Mouse (Mus musculus) embryonic stem cell, embryonic (primary cell): Measurements from ENCODE around the gene Gbp7.
"Not testable (repeated sequence)": the region's sequence is repeated elsewhere in the genome, so short reads cannot be mapped to it uniquely, and the experiment has no call there.

ENCODE experiments used
- CTCF ChIA-PET, 4 experiments: fragments of 300-600 bp in 2 of 4; fragments of 350-600 bp in 2 of 4; sonication (Branson Sonifier 250); formaldehyde crosslinking; loops; one replicate each; lab custom pipeline; 2022; ENCODE audit warnings: inconsistent platforms in 2 of 4; lab: Charles Lee
- POLR2A ChIA-PET, 4 experiments: fragments of 300-600 bp in 2 of 4; fragments of 350-600 bp in 2 of 4; sonication (Branson Sonifier 250); formaldehyde crosslinking; loops; one replicate each; lab custom pipeline; 2022; ENCODE audit warnings: antibody characterized with exemption in 4 of 4, inconsistent platforms in 1 of 4; lab: Charles Lee

Gbp7 gene

DNA sequence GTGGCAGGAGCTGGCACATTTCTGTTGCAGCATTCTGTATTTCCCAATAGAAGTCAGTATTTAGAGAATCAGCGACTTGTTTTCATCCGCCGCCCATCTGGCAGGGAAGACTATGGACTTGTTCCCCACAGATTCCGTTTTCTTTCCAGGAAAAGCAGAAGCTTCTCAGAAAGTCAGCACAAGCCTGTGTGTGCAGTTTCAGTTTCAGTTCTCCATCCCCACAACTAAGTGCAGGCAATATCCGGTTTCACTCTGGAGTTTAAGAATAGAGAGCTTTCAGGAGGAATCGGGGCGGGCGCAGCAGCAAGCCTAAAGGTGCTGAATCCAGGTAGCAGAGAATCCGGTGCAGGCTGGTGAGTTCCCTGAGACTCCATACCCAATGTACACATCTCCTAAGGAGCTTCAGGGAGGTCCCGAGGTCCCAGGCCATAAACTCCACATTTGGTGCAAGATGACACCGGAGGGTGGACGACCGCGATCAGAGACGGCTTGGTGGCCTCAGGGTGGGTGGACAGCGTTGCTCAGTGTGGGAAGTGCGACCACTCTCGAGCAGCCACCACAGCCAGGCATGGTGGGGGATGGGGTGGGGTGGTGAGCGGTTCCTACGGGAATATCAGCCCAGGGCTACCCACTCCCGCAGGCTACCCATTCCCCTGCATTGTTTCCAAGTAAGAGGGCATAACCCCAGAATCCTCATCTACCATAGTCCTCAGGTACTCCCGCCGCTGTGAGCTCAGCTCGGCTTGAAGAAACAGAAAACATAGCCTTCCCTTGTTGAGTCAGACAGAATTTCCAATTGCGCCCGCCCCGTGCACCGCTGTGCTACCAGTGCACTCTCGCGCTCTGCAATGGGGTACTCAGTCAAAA is at the start of gene Gbp7:
TSS of gene Gbp7 (plus strand) at position 256 of the 867 bp plus-strand sequence.
- POLR2A ChIA-PET: interaction anchor here in 3 of 4 experiments (0.6 to 1.1 kb wide), 3 partner anchors 158 to 235 kb away, joined by 3 to 4 read pairs (median 3); partner anchors contain the start of gene Gtf2b (in 1 of the 3)
- CTCF ChIA-PET: interaction anchor here in 3 of 4 experiments (0.6 to 1.7 kb wide), 4 partner anchors 30 to 247 kb away, joined by 3 to 5 read pairs (median 4); no protein-coding TSS in a partner anchor

DNA sequence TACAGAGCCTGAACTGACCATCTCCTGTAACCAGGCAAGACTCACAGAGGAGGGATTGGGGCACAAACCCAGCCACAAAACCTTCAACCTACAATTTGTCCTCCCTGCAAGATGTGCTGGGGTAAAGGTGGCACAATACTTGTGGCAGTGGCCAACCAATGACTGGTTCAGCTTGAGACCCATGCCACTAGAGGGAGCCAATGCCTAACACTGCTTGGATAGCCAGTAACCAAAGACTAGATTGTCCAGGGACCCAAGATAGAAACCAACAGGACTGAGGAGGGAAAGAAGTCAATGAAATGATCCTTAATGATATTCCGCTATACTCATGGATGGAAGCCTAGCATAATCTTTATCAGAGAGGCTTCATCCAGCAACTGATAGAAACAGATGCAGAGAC is 39.7 kb upstream of the Gbp7 start:
- ChIA-PET CTCF (interaction anchor here (0.5 to 2.2 kb wide), 17 partner anchors 15 to 1817 kb away, joined by 3 to 12 read pairs (median 4); no protein-coding TSS in a partner anchor), POLR2A (interaction anchor here in 1 of 4 experiments (0.7 kb wide), 1 partner anchor 63 kb away, joined by 4 read pairs; no protein-coding TSS in a partner anchor)

DNA sequence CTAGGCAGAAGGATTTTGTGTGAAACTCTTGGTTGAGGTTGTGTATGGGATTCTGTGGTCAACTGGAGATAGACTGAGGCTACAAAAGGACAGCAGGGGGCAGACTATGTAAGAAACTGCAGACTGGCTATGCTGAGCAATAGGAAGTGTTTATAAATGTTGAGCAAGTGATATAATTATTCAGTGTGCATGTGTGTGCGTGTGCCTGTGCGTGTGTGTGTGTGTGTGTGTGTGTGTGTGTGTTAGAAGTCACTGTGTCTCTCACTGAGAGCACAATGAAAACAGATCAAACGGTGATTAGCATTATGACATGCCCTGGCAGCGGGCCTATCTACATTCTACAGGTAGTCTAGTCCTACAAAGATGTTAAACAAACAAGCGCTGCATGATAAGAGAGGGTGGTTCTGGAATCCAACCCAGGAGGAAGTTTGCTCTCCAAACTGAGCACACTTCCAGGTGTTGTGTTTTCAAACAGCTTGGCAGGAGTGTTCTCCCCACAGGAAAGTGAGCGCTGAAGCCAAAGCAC is 36.5 kb upstream of the Gbp7 start, which contains the start of gene Gbp5:
TSS of gene Gbp5 (plus strand) at position 443 of the 526 bp plus-strand sequence.
- ChIA-PET POLR2A (interaction anchor here in 2 of 4 experiments (0.6 to 1.0 kb wide), 6 partner anchors 11 to 671 kb away, joined by 3 to 8 read pairs (median 4); no protein-coding TSS in a partner anchor), CTCF (interaction anchor here (0.6 to 1.9 kb wide), 10 partner anchors 15 to 628 kb away, joined by 3 to 6 read pairs (median 4); no protein-coding TSS in a partner anchor)

DNA sequence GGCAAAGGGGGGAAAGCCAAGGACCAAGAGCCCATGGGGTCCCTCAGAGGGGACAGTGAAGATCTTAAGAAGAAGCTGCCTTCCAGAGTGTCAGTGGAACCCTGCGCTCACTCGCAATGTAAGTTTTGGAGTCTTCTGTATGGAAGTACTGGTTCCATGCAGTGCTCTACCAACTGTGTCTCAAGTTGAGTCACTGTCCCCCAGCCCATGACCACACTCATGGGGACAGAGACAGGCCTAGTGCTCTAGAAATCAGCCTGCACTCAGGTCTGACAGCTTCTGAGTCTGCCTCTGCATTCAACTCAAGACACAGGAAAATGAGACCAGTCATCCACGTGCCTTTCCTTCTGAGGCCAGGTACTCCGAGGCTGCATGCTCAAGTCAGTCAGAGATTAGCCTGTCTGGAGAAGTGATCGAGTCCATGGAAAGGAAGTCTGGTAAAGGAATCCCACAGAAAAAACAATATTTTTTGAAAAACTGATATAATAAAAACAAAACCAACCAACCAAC is 34.9 kb upstream of the Gbp7 start:
- ChIA-PET CTCF (interaction anchor here in 2 of 4 experiments (0.5 to 1.9 kb wide), 6 partner anchors 11 to 214 kb away, joined by 3 to 6 read pairs (median 4); no protein-coding TSS in a partner anchor), POLR2A (interaction anchor here in 1 of 4 experiments (0.5 kb wide), 1 partner anchor 205 kb away, joined by 3 read pairs; no protein-coding TSS in a partner anchor)

DNA sequence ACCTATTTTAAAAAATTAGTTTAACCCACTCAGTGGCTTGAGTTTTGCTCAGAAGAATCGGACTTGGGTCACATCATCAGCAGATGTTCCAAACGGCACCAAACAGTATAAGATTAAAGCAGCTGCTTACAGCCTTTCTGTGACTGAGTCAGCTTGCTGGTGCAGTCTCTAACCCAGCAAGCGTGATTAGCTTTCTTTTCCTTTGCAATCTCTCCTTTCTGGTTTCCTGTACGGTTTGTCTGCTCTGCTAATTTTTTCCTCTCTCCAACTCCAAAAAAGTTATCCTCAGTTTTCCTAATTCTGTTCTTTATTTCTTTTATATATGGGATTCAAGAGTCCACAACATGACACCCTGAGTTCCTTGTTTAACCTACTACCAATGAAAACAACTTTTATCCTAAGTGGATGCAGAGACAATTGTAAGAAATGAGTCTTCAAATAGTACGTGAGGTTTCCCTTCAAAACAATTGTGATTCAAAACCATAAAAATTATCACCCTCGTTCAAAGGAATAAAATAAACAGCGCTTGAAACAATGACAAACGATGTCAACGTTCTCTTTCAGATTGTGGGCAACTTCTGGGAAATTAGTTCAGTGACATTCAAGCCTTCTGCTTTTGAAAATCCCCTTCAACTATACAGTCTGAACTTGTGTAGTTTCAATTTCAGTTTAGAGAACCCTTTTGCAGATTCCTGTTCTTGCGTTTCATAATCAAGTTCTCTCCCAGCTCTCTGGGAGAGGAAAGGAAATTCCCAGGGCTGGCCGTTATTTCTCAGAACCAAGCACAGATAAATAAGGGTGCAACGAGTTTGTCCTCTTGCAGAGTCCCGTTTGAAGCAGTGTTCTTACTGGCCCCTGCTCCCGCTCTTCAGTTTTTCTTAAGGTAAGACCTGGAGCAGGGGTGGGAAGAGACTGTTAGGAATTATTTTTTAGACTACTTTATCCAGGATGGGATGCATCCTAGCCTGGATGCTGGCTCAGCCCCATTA is 33.7 kb upstream of the Gbp7 start:
- POLR2A ChIA-PET: no interaction called here
- CTCF ChIA-PET: interaction anchor here in 3 of 4 experiments (0.7 to 1.5 kb wide), 5 partner anchors 53 to 213 kb away, joined by 3 to 6 read pairs (median 4); no protein-coding TSS in a partner anchor

DNA sequence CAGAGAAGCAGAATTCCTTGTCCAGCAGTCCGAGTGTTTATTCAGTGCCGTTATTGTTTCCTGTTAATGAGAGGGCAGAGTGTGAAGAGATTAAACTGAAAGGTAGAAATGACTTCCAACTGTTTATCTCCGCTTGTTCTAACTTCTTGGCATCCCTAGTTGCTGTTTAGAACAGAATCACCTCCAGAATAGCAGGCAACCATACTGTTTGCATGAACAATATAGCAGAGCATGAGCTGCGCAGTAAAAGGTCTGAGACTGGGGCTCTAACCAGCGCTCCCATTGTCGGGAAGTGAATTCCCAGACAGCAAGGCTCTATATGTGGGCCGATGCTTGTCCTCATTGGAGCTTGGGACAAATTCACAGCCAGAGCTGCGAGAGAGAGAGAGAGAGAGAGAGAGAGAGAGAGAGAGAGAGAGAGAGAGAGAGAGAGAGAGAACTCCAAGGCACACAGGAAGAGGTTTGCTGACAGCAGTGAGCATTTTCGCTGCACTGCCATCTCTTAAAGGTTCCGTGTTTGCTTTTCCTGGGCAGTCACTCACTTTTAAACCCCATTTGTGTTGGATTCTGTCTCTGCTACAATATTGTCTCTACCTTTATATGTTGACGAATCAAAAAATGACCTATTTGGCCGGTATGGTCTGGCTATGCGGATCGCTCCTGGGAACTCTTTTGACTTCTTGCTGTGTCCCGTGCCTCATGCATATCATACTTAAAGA is 32.9 kb upstream of the Gbp7 start:
- ChIA-PET POLR2A (interaction anchor here in 1 of 4 experiments (0.5 kb wide), 1 partner anchor 318 kb away, joined by 3 read pairs; no protein-coding TSS in a partner anchor), CTCF (interaction anchor here in 1 of 4 experiments (0.7 kb wide), 1 partner anchor 60 kb away, joined by 4 read pairs; no protein-coding TSS in a partner anchor)

DNA sequence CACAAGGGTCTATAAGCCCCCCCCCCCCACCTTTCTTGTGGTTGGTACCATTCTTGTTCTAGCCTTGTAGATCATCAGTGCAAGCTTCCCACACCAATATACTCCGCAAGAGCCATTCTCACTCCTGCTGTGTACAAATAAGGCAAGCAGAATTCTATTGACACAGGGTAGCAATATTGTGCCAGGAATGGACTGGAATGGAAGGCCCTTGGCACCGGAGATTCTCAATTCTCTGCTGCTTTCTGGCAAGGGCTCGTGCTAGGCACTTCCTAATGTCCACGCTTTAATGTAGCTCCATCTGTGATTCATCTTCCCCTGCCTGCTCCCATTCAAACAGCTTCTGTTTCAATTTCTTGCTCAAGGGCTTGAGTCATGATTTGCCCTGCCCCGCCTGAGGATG is 31.2 kb upstream of the Gbp7 start:
- ChIA-PET CTCF (interaction anchor here in 1 of 4 experiments (0.7 kb wide), 1 partner anchor 92 kb away, joined by 3 read pairs; no protein-coding TSS in a partner anchor), POLR2A (interaction anchor here in 1 of 4 experiments (1.5 kb wide), 1 partner anchor 11 kb away, joined by 4 read pairs; no protein-coding TSS in a partner anchor)

DNA sequence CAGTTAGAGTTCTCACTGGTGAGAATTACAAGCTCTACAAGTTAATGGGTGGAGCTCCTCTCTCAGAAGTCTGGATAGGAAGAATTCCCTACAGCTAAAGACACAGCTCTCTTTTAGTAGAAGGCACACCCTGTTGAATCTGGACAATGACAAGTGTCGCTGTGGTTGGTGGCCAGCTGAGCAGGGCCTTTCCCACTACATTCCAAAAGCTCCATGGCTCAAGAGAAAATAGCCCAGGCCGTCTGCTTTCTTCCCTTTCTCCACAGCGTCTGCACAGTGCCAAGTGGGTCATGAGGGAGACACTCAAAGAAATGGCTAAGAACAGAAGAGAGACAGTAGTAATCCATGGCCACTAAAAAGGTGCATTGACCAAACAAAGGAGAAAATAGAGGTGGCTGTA is 2.0 kb upstream of the Gbp7 start:
- ChIA-PET CTCF (no interaction called here), POLR2A (no interaction called here)

DNA sequence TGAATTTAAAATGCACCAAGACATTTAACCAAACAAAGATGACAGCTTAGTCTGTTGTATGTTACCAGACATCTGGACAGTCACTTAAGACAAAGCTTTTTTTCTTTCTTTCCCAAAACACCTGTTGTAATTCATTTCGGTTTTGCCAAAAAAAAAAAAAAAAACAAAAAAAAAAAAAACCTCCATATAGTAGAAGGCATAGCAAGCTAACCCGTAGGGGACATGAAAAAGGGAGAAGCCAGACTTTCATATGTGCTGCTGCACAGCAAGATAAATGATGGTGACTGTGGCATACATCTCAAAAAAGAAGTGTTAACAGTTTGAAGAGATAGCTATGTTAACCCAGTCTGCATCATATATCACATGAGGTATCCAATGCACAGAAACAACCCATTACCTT is 545 bp upstream of the Gbp7 start:
- ChIA-PET POLR2A (interaction anchor here in 3 of 4 experiments (0.6 to 1.1 kb wide), 3 partner anchors 159 to 235 kb away, joined by 3 to 4 read pairs (median 3); partner anchors contain the start of gene Gtf2b (in 1 of the 3)), CTCF (interaction anchor here in 2 of 4 experiments (1.5 to 1.7 kb wide), 2 partner anchors 31 to 179 kb away, joined by 4 to 5 read pairs; no protein-coding TSS in a partner anchor)

DNA sequence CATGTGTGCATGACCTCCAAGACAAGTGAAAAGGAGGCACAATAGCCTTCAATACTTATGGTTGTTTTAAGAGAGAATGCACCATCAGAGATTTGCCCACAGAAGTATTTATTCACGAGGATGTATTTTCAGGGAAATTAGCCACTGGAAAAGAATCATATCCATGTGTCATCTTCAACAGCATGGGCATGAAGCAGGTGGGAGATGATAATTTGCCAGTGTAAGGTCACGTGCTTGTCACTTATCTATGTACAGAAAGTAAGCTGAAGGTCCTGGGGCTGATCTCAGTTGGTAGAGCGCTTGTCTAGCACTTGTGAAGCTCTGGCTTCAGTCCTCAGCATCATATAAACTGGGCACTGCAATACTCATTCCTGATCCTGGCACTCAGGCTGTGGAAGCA is 1.5 kb downstream of the Gbp7 start:
- ChIA-PET CTCF (no interaction called here), POLR2A (no interaction called here)

DNA sequence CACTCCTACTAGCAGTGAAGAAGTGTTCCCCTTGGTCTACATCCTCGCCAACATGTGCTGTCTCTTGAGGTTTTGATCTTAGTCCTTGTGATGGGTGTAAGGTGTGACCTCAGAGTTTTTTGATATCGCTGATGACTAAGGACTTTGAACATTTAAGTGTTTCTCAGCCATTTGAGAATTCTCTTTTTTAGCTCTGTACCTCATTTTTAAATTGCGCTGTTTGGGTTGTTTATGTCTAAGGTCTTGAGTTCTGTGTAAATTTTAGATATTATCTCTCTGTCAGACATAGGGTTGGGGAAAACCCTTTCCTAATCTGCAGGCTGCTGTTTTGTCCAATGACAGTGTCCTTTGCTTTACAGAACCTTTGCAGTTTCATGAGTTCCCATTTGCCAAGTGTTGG is 3.0 kb downstream of the Gbp7 start:
- POLR2A ChIA-PET: no interaction called here
- CTCF ChIA-PET: interaction anchor here in 2 of 4 experiments (0.7 to 1.1 kb wide), 2 partner anchors 27 to 113 kb away, joined by 3 read pairs; no protein-coding TSS in a partner anchor

DNA sequence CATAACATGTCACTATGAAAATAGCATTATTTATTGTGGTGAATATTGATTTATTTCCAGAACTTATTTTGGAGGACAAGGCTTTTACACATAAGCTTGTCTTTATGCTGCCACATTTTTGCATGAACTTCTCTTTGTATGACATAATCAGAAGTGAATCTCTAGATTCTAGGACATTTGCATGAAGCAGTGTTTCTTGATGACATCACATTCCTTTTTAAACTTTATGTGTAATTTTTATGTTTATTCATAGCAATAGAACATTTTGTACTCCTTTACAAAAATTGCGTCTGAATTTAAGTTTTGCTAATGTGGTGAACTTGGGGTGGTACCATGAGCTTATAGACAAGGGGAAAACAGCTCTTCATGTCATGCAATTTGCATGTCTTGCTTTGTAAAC is 5.5 kb downstream of the Gbp7 start:
- ChIA-PET CTCF (interaction anchor here in 1 of 4 experiments (0.5 kb wide), 1 partner anchor 25 kb away, joined by 3 read pairs; no protein-coding TSS in a partner anchor), POLR2A (no interaction called here)

DNA sequence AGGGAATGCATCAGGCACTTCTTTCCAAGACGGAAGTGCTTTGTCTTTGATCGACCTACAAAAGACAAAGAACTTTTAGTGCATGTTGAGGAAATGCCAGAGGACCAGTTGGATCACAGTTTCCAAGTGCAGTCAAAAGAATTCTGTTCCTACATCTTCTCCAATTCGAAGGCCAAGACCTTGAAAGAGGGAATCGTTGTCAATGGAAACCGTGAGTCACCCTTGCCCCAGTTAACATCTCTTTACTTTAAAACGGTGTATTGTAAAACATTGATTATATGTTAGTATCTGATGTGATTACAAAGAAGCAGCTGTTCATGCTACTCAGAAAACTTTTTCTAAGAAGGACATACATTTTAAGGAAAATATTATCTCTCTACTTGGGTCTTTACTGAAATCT is 11.2 kb downstream of the Gbp7 start:
- ChIA-PET POLR2A (no interaction called here), CTCF (no interaction called here)

DNA sequence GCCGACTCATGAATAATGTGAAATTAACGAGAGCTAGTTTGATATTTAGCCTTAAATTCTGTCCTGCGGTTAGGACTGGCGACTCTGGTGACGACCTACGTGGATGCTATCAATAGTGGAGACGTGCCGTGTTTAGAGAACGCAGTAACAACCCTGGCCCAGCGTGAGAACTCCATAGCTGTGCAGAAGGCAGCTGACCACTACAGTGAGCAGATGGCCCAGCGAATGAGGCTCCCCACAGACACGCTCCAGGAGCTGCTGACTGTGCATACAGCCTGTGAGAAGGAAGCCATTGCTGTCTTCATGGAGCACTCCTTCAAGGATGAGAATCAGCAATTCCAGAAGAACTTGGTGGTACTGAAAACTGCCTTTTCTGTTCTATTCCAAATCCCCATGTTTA is 12.6 kb downstream of the Gbp7 start:
- CTCF ChIA-PET, POLR2A ChIA-PET: not testable (repeated sequence)

DNA sequence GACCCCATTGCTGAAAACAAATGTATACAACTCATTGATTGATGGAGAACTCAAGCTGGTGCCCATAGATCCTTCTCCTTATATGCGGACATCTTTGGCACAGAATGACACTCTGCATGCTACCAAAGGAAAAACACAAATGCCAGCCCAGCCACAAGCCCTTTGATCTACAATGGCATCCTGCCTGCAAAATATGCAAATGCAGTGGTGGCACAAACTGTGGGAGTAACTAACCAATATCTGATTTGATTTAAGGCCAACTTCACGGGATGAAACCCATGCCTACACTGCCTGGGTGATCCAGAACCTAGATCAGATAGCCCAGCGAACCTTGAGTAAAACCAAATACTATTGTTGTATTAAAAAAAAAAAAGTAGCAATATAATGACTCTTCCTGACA is 16.5 kb downstream of the Gbp7 start:
- ChIA-PET CTCF (no interaction called here), POLR2A (no interaction called here)

DNA sequence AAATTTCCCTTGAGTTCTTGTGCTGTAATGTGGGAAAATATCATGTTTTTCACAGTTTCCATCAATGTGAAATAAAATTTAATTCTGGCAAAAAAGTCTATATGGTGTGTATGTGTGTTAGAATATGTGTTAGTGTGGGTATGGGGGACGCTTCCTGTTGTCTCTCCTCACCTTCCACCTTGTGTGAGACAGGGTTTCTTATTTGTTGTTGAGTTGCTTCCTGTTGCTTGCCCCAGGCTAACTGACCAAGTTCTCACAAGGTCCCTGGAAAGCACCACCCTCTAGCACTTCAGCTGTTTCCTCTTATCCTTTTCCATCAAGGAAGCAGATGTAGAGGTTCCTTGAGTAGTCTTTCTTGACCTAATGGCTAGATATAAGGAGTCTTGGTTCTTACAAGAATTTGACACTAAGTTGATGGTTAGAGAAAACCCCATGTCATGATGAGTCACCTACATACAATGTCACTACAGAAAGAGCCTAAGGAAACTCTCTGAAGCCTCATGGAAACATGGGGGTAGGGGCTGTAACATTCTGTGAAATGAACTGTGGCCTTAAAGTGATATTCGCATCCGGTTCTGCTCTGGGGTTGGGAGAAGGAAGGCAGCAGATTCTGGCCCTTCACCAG is 20.0 kb downstream of the Gbp7 start:
- POLR2A ChIA-PET: no interaction called here
- CTCF ChIA-PET: no interaction called here

DNA sequence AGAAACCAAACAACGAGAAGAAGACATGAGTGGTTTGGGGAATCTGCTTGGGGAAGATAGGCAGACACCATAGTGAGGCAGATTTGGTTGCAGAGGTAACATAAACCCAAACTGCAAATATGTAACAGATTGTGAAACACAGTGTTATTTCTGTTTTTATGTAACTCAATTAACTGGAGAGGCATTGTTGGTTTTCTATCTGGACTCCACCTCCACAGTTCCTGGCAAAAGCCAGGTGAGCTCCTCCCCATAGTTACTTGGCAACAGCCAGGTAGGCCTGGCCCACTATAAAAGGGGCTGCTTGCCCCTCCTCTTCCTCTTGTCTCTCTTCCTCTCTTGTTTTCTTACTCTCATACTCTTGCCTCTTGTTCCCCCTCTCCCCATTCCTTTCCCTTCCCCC is 24.5 kb downstream of the Gbp7 start:
- POLR2A ChIA-PET: no interaction called here
- CTCF ChIA-PET: no interaction called here
